15 mouse cellular contexts compared by ENCODE assay signal in genomic region chr14:11560641-11561232, GRCm38 (mm10). TPM values are rescaled to one million over a fixed set of nuclear protein-coding genes. Genes with fewer than 3 reads are reported as not detected.
"Had no signal": no experiment of that assay in that cellular context is flagged by ENCODE, and none has a peak within 500 bp of the region (broad histone marks: within the 10 kb centered on the region; RNA-seq: fewer than 3 reads in every experiment).

No protein-coding gene starts in this region.

- H3K4me3 ChIP-seq: intestine, embryonic 15.5 days; layer of hippocampus, adult 2 months; limb, embryonic 13.5 days; midbrain, embryonic 15.5 days; neural tube, embryonic 12.5 days had no signal

- DNase-seq: kidney, adult 18-20 months; left cerebral cortex, postnatal 4 days; lung, adult 18-20 months; lung, postnatal 4 days; thymus, adult 18-20 months; thymus, postnatal 14 days had no signal

- H3K9ac ChIP-seq: intestine, embryonic 15.5 days; limb, embryonic 13.5 days; liver, embryonic 14.5 days; midbrain, embryonic 15.5 days; neural tube, embryonic 12.5 days had no signal

- H3K4me2 ChIP-seq: intestine, embryonic 15.5 days; limb, embryonic 13.5 days; midbrain, embryonic 11.5 days; midbrain, embryonic 15.5 days; neural tube, embryonic 12.5 days had no signal

- H3K9me3 ChIP-seq: intestine, embryonic 15.5 days; limb, embryonic 13.5 days; midbrain, embryonic 15.5 days; neural tube, embryonic 12.5 days had no signal

- H3K27me3 ChIP-seq: intestine, embryonic 15.5 days; limb, embryonic 13.5 days; midbrain, embryonic 15.5 days; neural tube, embryonic 12.5 days had no signal

- H3K27ac ChIP-seq: intestine, embryonic 15.5 days; layer of hippocampus, adult 2 months; limb, embryonic 13.5 days; liver, embryonic 14.5 days; midbrain, embryonic 15.5 days; neural tube, embryonic 12.5 days had no signal

- ATAC-seq: intestine, embryonic 15.5 days; midbrain, embryonic 15.5 days had no signal

- H3K36me3 ChIP-seq: intestine, embryonic 15.5 days; limb, embryonic 13.5 days; midbrain, embryonic 15.5 days; neural tube, embryonic 12.5 days had no signal

RNA-seq across cellular contexts. Expression of gene Ptprg, which starts 7.4 kb away (rescaled TPM):
- total RNA-seq: monocyte, adult 5-6 weeks; neutrophil, adult 5-6 weeks had no signal
